Mouse (Mus musculus) forebrain, embryonic 14.5 days (tissue): ENCODE results near the gene Mrtfa. TPM values are rescaled to one million over a fixed set of nuclear protein-coding genes. Genes with fewer than 3 reads are reported as not detected.

Experiments
- ATAC-seq: fragments of 200-750 bp; cut with Nextera tagmentation; 2 replicates; pipeline ENCODE4 v1.8.0; 2017; ENCODE audit warnings: mild to moderate bottlenecking, moderate library complexity
- DNase-seq: peaks from one replicate; pipeline ENCODE4 v3.0.0-alpha.2; 2015; ENCODE audit warnings: low spot score
- H3K27ac ChIP-seq: fragments of 300-500 bp; sonication (generic); 2 replicates; pipeline ENCODE4 v1.5.1; 2014; ENCODE audit warnings: low read depth, mild to moderate bottlenecking, control low read depth, low read length, moderate library complexity
- H3K27me3 ChIP-seq: fragments of 300-500 bp; sonication (generic); replicated peaks from 2 replicates; pipeline ENCODE4 v1.6.1; 2014; ENCODE audit warnings: low read length, control low read depth, mixed read lengths; ENCODE audit not compliant: control insufficient read depth, insufficient read depth
- H3K36me3 ChIP-seq: fragments of 300-500 bp; sonication (generic); 2 replicates; pipeline ENCODE4 v1.6.1; 2014; ENCODE audit warnings: low read length, control low read depth; ENCODE audit not compliant: control insufficient read depth, insufficient read depth
- H3K4me1 ChIP-seq: fragments of 300-500 bp; sonication (generic); 2 replicates; pipeline ENCODE4 v1.6.1; 2014; ENCODE audit warnings: antibody characterized with exemption, low read length, control low read depth; ENCODE audit not compliant: control insufficient read depth, insufficient read depth
- H3K4me2 ChIP-seq: fragments of 300-500 bp; sonication (generic); 2 replicates; pipeline ENCODE4 v1.6.1; 2014; ENCODE audit warnings: mild to moderate bottlenecking, control low read depth, low read length
- H3K4me3 ChIP-seq: fragments of 300-500 bp; sonication (generic); 2 replicates; pipeline ENCODE4 v1.5.1; 2014; ENCODE audit warnings: low read depth, low read length, control low read depth
- H3K9ac ChIP-seq: fragments of 300-500 bp; sonication (generic); 2 replicates; pipeline ENCODE4 v1.6.1; 2014; ENCODE audit warnings: mild to moderate bottlenecking, low read length, control low read depth, moderate library complexity
- H3K9me3 ChIP-seq: fragments of 300-500 bp; sonication (generic); replicated peaks from 2 replicates; pipeline ENCODE4 v1.6.1; 2016; ENCODE audit warnings: low read length, control low read depth, mixed read lengths; ENCODE audit not compliant: control insufficient read depth
- WGBS: fragments of 180-500 bp; shearing (Covaris S2); extraction: QIAGEN DNeasy Blood & Tissue Kit; methylation state at CpG from one replicate; pipeline ENCODE4 v1.1.7; 2014; 5-methylcytosine and 5-hydroxymethylcytosine counted together
- polyA plus RNA-seq: library from polyadenylated mRNA; unstranded; fragments of >200 nt; fragmentation: Nextera tagmentation; extraction: Ambion mirVana; gene quantifications from 2 replicates; pipeline ENCODE4 v1.2.1, GENCODE M21; 2014

Mrtfa gene
- polyA plus RNA-seq, 1 experiment from 2014 or later, result 13.6 TPM

DNA sequence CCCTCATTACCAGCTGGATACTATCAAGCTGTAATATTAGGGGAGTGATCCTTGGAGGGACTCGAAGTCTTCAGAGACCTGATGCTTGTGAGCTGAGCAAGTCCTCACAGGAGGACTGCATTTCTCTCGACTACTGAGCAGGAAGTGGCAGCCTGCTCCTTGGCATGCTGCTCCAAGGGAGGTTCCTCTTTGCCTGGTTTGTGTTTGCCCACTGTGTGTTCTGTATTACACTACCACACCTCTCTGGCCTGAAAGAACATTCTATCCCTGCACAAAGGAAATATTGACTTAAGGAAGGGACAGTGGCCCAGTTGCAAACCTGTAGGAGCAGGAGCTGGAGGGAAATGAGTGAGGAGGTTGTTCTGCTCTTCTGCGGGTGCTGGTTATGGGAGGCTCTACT lies 200.8 kb downstream of the Mrtfa start:
- H3K9me3 ChIP-seq, result no peaks in the 10 kb centered on the region
- WGBS, result 77% methylated on average over 3 of the region's 3 CpGs
- ATAC-seq (no peak), DNase-seq (no peak)
- no peaks in the 10 kb centered on the region for H3K4me1 ChIP-seq
- no peak overlapping the region for H3K4me3 ChIP-seq
- H3K27me3 ChIP-seq, result no peaks in the 10 kb centered on the region
- no peaks in the 10 kb centered on the region for H3K36me3 ChIP-seq
- no peak overlapping the region for H3K4me2 ChIP-seq
- H3K27ac ChIP-seq, result no peak overlapping the region
- H3K9ac ChIP-seq, result no peak overlapping the region

- H3K27ac ChIP-seq, result no peak overlapping the region
- ATAC-seq (no peak), DNase-seq (no peak)
- 42% methylated on average over 1 of the region's 1 CpGs for WGBS
- H3K27me3 ChIP-seq, result no peaks in the 10 kb centered on the region
- H3K4me1 ChIP-seq, result no peaks in the 10 kb centered on the region
- H3K4me3 ChIP-seq, result no peak overlapping the region
- no peak overlapping the region for H3K9ac ChIP-seq
- H3K4me2 ChIP-seq, result no peak overlapping the region
- H3K9me3 ChIP-seq, result no peaks in the 10 kb centered on the region
- H3K36me3 ChIP-seq, result no peaks in the 10 kb centered on the region
Measured at GRCm38 (mm10) chr15:80988331-80988730, 202.2 kb downstream of the Mrtfa start.

- Histone ChIP-seq H3K4me3 (no peak overlapping the region), H3K27ac (no peak overlapping the region), H3K36me3 (no peaks in the 10 kb centered on the region), H3K9ac (no peak overlapping the region), H3K4me1 (no peaks in the 10 kb centered on the region; the same call in 1 of the 2 replicates), H3K9me3 (no peaks in the 10 kb centered on the region), H3K4me2 (no peak overlapping the region), H3K27me3 (no peaks in the 10 kb centered on the region)
- no peak for DNase-seq
- 84% methylated on average over 2 of the region's 2 CpGs for whole genome bisulfite sequencing
- ATAC-seq, result no peak
Measured at GRCm38 (mm10) chr15:80983264-80983663, 207.3 kb downstream of the Mrtfa start.

GRCm38 (mm10) chr15:80981176-80981575 lies 209.4 kb downstream of the Mrtfa start:
- Histone ChIP-seq H3K27me3 (no peaks in the 10 kb centered on the region), H3K27ac (no peak overlapping the region), H3K4me2 (no peak overlapping the region), H3K4me3 (no peak overlapping the region), H3K9ac (no peak overlapping the region), H3K4me1 (no peaks in the 10 kb centered on the region; the same call in 1 of the 2 replicates), H3K9me3 (no peaks in the 10 kb centered on the region), H3K36me3 (no peaks in the 10 kb centered on the region)
- DNase-seq (no peak), ATAC-seq (no peak)
- WGBS, result 93% methylated on average over 4 of the region's 4 CpGs

DNA sequence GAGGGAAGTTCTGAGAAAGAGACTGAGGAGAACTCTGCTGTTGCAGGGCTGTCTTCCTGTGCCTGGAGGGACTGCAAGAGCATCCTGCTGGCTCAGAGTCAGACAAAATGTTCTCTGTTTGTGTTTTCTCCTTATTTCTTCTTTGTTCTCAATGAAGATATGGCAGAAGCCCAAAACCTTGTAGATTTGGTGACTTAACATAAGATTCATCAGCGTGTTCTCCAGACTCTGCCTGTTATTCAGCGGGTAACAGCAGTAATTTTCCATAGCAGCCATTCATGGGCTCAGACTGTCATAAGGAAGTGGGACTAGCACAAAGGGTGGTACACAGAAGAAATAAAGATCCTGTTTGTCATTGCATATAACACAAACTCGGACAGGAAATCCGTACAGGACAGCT lies 210.9 kb downstream of the Mrtfa start:
- ATAC-seq, result no peak
- H3K9ac ChIP-seq, result no peak overlapping the region
- 82% methylated on average over 4 of the region's 4 CpGs for WGBS

GRCm38 (mm10) chr15:80977620-80978334 lies 212.8 kb downstream of the Mrtfa start, which contains the start of gene Sgsm3:
Gene Sgsm3, plus strand, starts transcription at chr15:80977765.
- ATAC-seq (peak; percentile 97), DNase-seq (peak; percentile 90)
- Histone ChIP-seq H3K4me3 (peak within 1 kb of the TSS; percentile 94), H3K4me1 (no peaks in the 10 kb centered on the region; the same call in 1 of the 2 replicates), H3K27me3 (no peaks in the 10 kb centered on the region), H3K9ac (peak within 1 kb of the TSS; percentile 76), H3K9me3 (no peaks in the 10 kb centered on the region), H3K36me3 (no peaks in the 10 kb centered on the region), H3K27ac (no peak within 1 kb of the TSS), H3K4me2 (peak within 1 kb of the TSS; percentile 79)
- 1% methylated on average over 64 of the region's 67 CpGs for WGBS

More for the DNA sequence above, 210.9 kb downstream of the Mrtfa start:
- Histone ChIP-seq H3K27me3 (no peaks in the 10 kb centered on the region), H3K27ac (no peak overlapping the region), H3K9me3 (no peaks in the 10 kb centered on the region), H3K4me1 (no peaks in the 10 kb centered on the region; the same call in 1 of the 2 replicates), H3K4me2 (no peak overlapping the region), H3K36me3 (no peaks in the 10 kb centered on the region), H3K4me3 (no peak overlapping the region)
- DNase-seq, result no peak

- no peak overlapping the region for H3K9ac ChIP-seq
- no peaks in the 10 kb centered on the region for H3K27me3 ChIP-seq
- no peak for DNase-seq
- H3K4me2 ChIP-seq, result no peak overlapping the region
- H3K4me3 ChIP-seq, result no peak overlapping the region
- H3K4me1 ChIP-seq, result no peaks in the 10 kb centered on the region; the same call in 1 of the 2 replicates
- no peak for ATAC-seq
- H3K36me3 ChIP-seq, result no peaks in the 10 kb centered on the region
- no peak overlapping the region for H3K27ac ChIP-seq
- 92% methylated on average over 3 of the region's 3 CpGs for WGBS
- H3K9me3 ChIP-seq, result no peaks in the 10 kb centered on the region
Measured at GRCm38 (mm10) chr15:80975666-80976065, 214.9 kb downstream of the Mrtfa start.

- no peak for DNase-seq
- no peaks in the 10 kb centered on the region for H3K9me3 ChIP-seq
- no peaks in the 10 kb centered on the region; the same call in 1 of the 2 replicates for H3K4me1 ChIP-seq
- 57% methylated on average over 5 of the region's 5 CpGs for WGBS
- no peak overlapping the region for H3K4me2 ChIP-seq
- no peaks in the 10 kb centered on the region for H3K27me3 ChIP-seq
- peaks cover 9% of the 10 kb centered on the region for H3K36me3 ChIP-seq
- no peak for ATAC-seq
- H3K4me3 ChIP-seq, result no peak overlapping the region
- H3K9ac ChIP-seq, result no peak overlapping the region
- no peak overlapping the region for H3K27ac ChIP-seq
Measured at GRCm38 (mm10) chr15:80974311-80974710, 216.2 kb downstream of the Mrtfa start.

- no peaks in the 10 kb centered on the region for H3K27me3 ChIP-seq
- no peaks in the 10 kb centered on the region for H3K4me1 ChIP-seq
- H3K4me2 ChIP-seq, result no peak overlapping the region
- WGBS, result 95% methylated on average over 1 of the region's 1 CpGs
- no peaks in the 10 kb centered on the region for H3K9me3 ChIP-seq
- DNase-seq (no peak), ATAC-seq (no peak)
- H3K9ac ChIP-seq, result no peak overlapping the region
- no peak overlapping the region for H3K27ac ChIP-seq
- peaks cover 51% of the 10 kb centered on the region for H3K36me3 ChIP-seq
- no peak overlapping the region for H3K4me3 ChIP-seq
Measured at GRCm38 (mm10) chr15:80969371-80969770, 221.2 kb downstream of the Mrtfa start.
